Mouse (Mus musculus) thymus, adult 2 months (tissue): ENCODE results near the gene Slc29a3. TPM values are rescaled to one million over a fixed set of nuclear protein-coding genes. Genes with fewer than 3 reads are reported as not detected.
A peak's percentile ranks its signal among the peaks of the same experiment; 100 is the strongest.

Experiments
- DNase-seq: peaks from one replicate; pipeline ENCODE4 v3.0.0; 2021
- H3K27ac ChIP-seq: fragments of 200-500 bp; 2 replicates; pipeline ENCODE4 v1.5.1; 2012; ENCODE audit warnings: low read length, control low read depth; ENCODE audit not compliant: control insufficient read depth, insufficient read depth
- H3K27me3 ChIP-seq: fragments of 200-500 bp; 2 replicates; pipeline ENCODE4 v1.6.1; 2012; ENCODE audit warnings: mild to moderate bottlenecking, low read length, moderate library complexity, mixed read lengths; ENCODE audit not compliant: control insufficient read depth, insufficient read depth
- H3K36me3 ChIP-seq: fragments of 200-500 bp; 2 replicates; pipeline ENCODE4 v1.6.1; 2012; ENCODE audit warnings: mild to moderate bottlenecking, low read length, moderate library complexity; ENCODE audit not compliant: control insufficient read depth, insufficient read depth
- H3K4me1 ChIP-seq: fragments of 200-500 bp; replicated peaks from 2 replicates; pipeline ENCODE4 v1.6.1; 2012; ENCODE audit warnings: low read length; ENCODE audit not compliant: control insufficient read depth, insufficient read depth
- H3K4me3 ChIP-seq: fragments of 200-500 bp; 2 replicates; pipeline ENCODE4 v1.5.1; 2012; ENCODE audit warnings: mild to moderate bottlenecking, low read length, control low read depth, moderate library complexity; ENCODE audit not compliant: control insufficient read depth, insufficient read depth
- CTCF ChIP-seq: fragments of 200-500 bp; IDR thresholded peaks from 2 replicates; pipeline ENCODE4 v1.5.1; 2012; ENCODE audit warnings: mild to moderate bottlenecking, control low read depth, low read length, moderate library complexity, borderline replicate concordance; ENCODE audit not compliant: control insufficient read depth, poor library complexity, insufficient read depth; ENCODE audit errors: extremely low read depth
- POLR2A ChIP-seq: fragments of 200-500 bp; IDR thresholded peaks from 2 replicates; pipeline ENCODE4 v1.6.1; 2012; ENCODE audit warnings: mild to moderate bottlenecking, low read length, control low read depth, moderate library complexity; ENCODE audit not compliant: control insufficient read depth, poor library complexity, insufficient read depth; ENCODE audit errors: extremely low read depth
- WGBS: fragments of 180-500 bp; shearing (Covaris S2); methylation state at CpG from one replicate; pipeline ENCODE4 v1.1.7; 2018; 5-methylcytosine and 5-hydroxymethylcytosine counted together
- polyA plus RNA-seq: library from polyadenylated mRNA; depleted of rRNA; stranded (reverse); fragments of >200 nt; gene quantifications from 2 replicates; pipeline ENCODE4 v1.2.3, GENCODE M21; 2012

Slc29a3 gene
- polyA plus RNA-seq, 1 experiment: 33.9 TPM

DNA sequence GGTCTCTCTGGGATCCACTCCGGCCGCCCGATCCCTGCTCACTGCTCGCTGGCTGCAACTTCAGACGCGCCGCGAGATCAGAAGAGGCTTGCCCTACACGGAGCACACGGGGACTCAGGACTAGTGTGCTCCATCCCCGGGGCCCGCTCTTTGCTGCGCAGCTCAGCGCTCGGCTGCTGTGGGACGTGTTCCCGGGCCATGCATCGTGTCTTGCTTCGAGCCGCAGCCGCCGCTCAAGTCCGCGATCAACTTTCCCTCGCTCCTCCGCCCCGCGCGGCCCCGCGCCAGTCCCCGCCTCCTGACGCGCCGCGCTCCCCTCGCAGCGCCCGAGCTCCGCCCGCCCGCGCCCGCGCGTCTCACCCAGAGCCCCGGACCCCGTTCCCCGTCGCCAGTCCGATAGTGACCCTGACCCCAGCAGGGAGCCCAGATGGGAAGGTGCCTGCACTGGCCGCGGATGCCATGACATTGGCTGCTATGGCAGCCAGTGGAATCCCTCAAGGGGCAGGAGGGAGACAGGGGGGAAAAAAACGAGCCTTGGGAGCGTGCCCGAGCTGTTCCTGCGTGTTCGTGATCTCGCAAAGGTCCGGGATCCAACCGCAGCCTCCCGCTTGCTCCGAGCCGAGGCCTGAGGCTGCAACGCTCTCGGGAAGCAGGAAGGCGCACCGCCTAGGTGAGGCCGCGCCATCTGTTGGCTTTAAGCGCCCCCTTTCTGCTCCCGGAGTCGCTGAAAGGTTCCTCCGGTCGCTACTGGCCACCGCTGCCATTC is 65.4 kb downstream of the Slc29a3 start:
- Histone ChIP-seq H3K4me3 (peak overlapping the region; percentile 77), H3K36me3 (no peaks in the 10 kb centered on the region), H3K27ac (no peak overlapping the region), H3K27me3 (peaks cover 8% of the 10 kb centered on the region; the same call in 1 of the 2 replicates), H3K4me1 (peaks cover 27% of the 10 kb centered on the region)
- TF ChIP-seq CTCF (0 out of 2 replicates have a peak, but pooled peaks have one; percentile 15), POLR2A (no peak)
- WGBS: 1% methylated on average over 76 of the region's 76 CpGs
- DNase-seq: peak; percentile 66

- TF ChIP-seq POLR2A (no peak), CTCF (no peak)
- H3K27me3 ChIP-seq: peaks cover 8% of the 10 kb centered on the region; the same call in 1 of the 2 replicates
- H3K4me1 ChIP-seq: peaks cover 21% of the 10 kb centered on the region
- no peak for DNase-seq
- 2% methylated on average over 37 of the region's 37 CpGs for WGBS
- no peak overlapping the region for H3K27ac ChIP-seq
- no peaks in the 10 kb centered on the region for H3K36me3 ChIP-seq
- peak overlapping the region; percentile 77 for H3K4me3 ChIP-seq
Measured at GRCm38 (mm10) chr10:60686641-60686975, 66.0 kb downstream of the Slc29a3 start.

DNA sequence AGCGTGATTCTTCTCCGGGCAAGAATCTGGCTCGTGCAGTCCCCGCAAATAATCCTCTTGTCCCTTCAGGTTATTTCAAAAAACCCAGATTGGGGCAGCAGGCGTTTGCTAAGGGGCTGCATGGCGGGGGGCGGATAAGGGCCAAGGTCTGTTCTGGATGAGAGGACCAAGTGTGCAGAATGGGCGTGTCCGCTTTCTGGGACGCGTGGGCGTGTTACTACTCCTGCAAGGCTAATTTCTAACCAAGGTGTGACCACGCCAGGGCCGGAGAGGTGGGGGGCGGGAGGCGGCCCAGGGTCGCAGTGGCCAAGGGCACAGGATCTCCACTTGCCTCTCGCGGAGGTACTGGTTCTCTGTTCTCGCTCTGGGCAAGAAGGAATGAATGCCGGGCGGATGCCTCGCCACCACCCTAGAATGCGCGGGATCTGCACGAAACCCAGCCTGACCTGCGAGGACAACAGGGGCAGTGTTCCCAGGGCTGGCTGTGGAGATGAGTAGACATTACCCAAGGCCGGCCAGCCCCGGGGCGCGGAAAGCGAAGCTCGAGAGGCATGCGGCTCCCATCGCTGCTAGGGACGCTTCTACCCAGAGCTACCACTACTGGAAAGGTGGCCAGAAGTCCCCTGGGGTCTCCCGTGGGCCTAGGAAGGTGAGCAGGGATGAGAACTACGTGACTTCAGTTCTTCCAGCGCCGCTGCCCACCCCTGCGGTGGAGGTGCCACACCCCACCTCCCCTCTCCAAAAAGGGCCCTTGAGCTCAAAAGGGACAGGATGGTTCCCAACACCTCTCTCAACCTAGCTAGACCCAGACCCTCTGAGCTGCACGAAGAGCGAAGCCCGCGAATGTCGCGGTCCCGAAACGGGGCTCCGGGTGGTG is 66.6 kb downstream of the Slc29a3 start:
- 15% methylated on average over 50 of the region's 50 CpGs for WGBS
- Histone ChIP-seq H3K4me1 (peaks cover 15% of the 10 kb centered on the region), H3K36me3 (no peaks in the 10 kb centered on the region), H3K27ac (no peak overlapping the region), H3K4me3 (peak overlapping the region; percentile 77; the same call in 1 of the 2 replicates), H3K27me3 (peaks cover 8% of the 10 kb centered on the region; the same call in 1 of the 2 replicates)
- no peak for DNase-seq
- no peak for TF ChIP-seq CTCF
- no peak for TF ChIP-seq POLR2A

GRCm38 (mm10) chr10:60678926-60679325 is 73.7 kb downstream of the Slc29a3 start:
- no peak for DNase-seq
- 97% methylated on average over 3 of the region's 3 CpGs for WGBS
- no peak for TF ChIP-seq CTCF
- TF ChIP-seq POLR2A: no peak
- Histone ChIP-seq H3K27ac (no peak overlapping the region), H3K4me3 (no peak overlapping the region), H3K27me3 (no peaks in the 10 kb centered on the region), H3K4me1 (no peaks in the 10 kb centered on the region), H3K36me3 (no peaks in the 10 kb centered on the region)

- no peaks in the 10 kb centered on the region for H3K36me3 ChIP-seq
- DNase-seq: no peak
- H3K4me1 ChIP-seq: no peaks in the 10 kb centered on the region
- no peak overlapping the region for H3K27ac ChIP-seq
- no peak overlapping the region for H3K4me3 ChIP-seq
- TF ChIP-seq POLR2A: no peak
- TF ChIP-seq CTCF: no peak
- 94% methylated on average over 4 of the region's 4 CpGs for WGBS
- no peaks in the 10 kb centered on the region for H3K27me3 ChIP-seq
Measured at GRCm38 (mm10) chr10:60677319-60677718, 75.3 kb downstream of the Slc29a3 start.

- no peaks in the 10 kb centered on the region for H3K27me3 ChIP-seq
Measured at GRCm38 (mm10) chr10:60670166-60670565, 82.4 kb downstream of the Slc29a3 start.

More at GRCm38 (mm10) chr10:60670166-60670565, 82.4 kb downstream of the Slc29a3 start:
- Histone ChIP-seq H3K4me3 (no peak overlapping the region), H3K4me1 (no peaks in the 10 kb centered on the region), H3K27ac (no peak overlapping the region), H3K36me3 (no peaks in the 10 kb centered on the region)
- no peak for TF ChIP-seq POLR2A
- TF ChIP-seq CTCF: no peak
- WGBS: 37% methylated on average over 8 of the region's 8 CpGs
- no peak for DNase-seq
